7 mouse cellular contexts compared by ENCODE assay signal in the genomic region with DNA sequence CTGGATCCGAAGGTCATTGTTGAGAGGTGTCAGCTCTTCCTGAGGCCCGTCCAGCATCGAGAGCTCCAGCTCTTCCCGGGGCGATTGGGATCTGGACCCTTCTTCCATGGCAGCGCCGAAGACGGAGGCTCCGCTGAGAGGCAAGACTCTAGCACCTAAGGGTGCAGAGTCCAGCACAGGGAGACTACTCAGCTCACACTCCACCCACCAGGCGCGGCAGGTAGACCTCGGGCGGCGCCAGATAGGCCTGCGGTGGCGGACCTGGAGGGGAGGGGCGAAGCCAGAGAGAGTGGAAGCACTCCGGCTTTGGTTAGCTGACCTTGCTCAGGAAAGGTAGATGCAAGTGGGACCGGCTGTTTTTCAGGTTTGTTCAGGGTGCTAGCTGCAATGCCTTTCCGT. TPM values are rescaled to one million over a fixed set of nuclear protein-coding genes. Genes with fewer than 3 reads are reported as not detected.
DNase-seq lines count a peak whose midpoint lies in the region; ATAC-seq and TF ChIP-seq lines count a peak whose summit lies in the region.

A gene (minus strand): TSS at position 135 of the 399 bp plus-strand sequence.

- peak; percentile 16 for DNase-seq in CD4-positive helper T cell, adult 2 months (ENCODE audit: low read depth, low spot score)
- peak; percentile 64 to 75 for DNase-seq in kidney, postnatal 36 days
- peak; percentile 25 for DNase-seq in thymus, postnatal 14 days
- no peak for DNase-seq in Muller cell, postnatal 12 days (ENCODE audit: inconsistent ontology term)

- no peaks in the 10 kb centered on the region for H3K36me3 ChIP-seq in ES-Bruce4 (ENCODE audit: control insufficient read depth, insufficient read depth, low read length, poor library complexity, severe bottlenecking)
- no peaks in the 10 kb centered on the region for H3K36me3 ChIP-seq in forebrain, embryonic 15.5 days
- peaks cover 74% of the 10 kb centered on the region for H3K36me3 ChIP-seq in megakaryocyte, embryonic 14.5 days (replicated peaks; ENCODE audit: low read length)

- no peak for ATAC-seq in forebrain, embryonic 15.5 days (replicated peaks)

- no peaks in the 10 kb centered on the region for H3K9me3 ChIP-seq in ES-Bruce4 (replicated peaks; ENCODE audit: control insufficient read depth, insufficient read depth, low read length, poor library complexity, severe bottlenecking)
- H3K9me3 ChIP-seq in forebrain, embryonic 15.5 days, result no peaks in the 10 kb centered on the region
- H3K9me3 ChIP-seq in megakaryocyte, embryonic 14.5 days, result no peaks in the 10 kb centered on the region

- no peaks in the 10 kb centered on the region for H3K4me1 ChIP-seq in ES-Bruce4 (ENCODE audit: control insufficient read depth, insufficient read depth, low read length)
- H3K4me1 ChIP-seq in forebrain, embryonic 15.5 days, result peaks cover 6% of the 10 kb centered on the region; the same call in 1 of the 2 replicates
- peaks cover 85% of the 10 kb centered on the region for H3K4me1 ChIP-seq in megakaryocyte, embryonic 14.5 days

- WGBS in forebrain, embryonic 15.5 days, result 5% methylated on average over 20 of the region's 20 CpGs

- no peaks in the 10 kb centered on the region; the same call in 1 of the 2 replicates for H3K27me3 ChIP-seq in ES-Bruce4 (ENCODE audit: control insufficient read depth, insufficient read depth, low read length, poor library complexity, severe bottlenecking)
- H3K27me3 ChIP-seq in forebrain, embryonic 15.5 days, result peaks cover 2% of the 10 kb centered on the region; the same call in 1 of the 2 replicates
- no peaks in the 10 kb centered on the region for H3K27me3 ChIP-seq in megakaryocyte, embryonic 14.5 days (replicated peaks)

- no peak within 1 kb of the TSS for H3K27ac ChIP-seq in ES-Bruce4 (ENCODE audit: insufficient read depth, low read length)
- no peak within 1 kb of the TSS for H3K27ac ChIP-seq in forebrain, embryonic 15.5 days (replicated peaks)

- TF ChIP-seq POLR2A in ES-Bruce4 (IDR thresholded peaks at IDR 0.05; ENCODE audit: insufficient read depth, low read length), result no peak

- H3K4me3 ChIP-seq in ES-Bruce4 (ENCODE audit: low read depth, low read length), result peak within 1 kb of the TSS; percentile 29
- H3K4me3 ChIP-seq in forebrain, embryonic 15.5 days, result peak within 1 kb of the TSS; percentile 27
- peak within 1 kb of the TSS; percentile 89 for H3K4me3 ChIP-seq in megakaryocyte, embryonic 14.5 days (replicated peaks)

- TF ChIP-seq EP300 in ES-Bruce4 (IDR thresholded peaks at IDR 0.05; ENCODE audit: insufficient read depth, low read depth, low read length), result no peak

- H3K9ac ChIP-seq in ES-Bruce4 (ENCODE audit: low read depth, poor library complexity, severe bottlenecking), result no peak within 1 kb of the TSS
- H3K9ac ChIP-seq in forebrain, embryonic 15.5 days (replicated peaks), result no peak within 1 kb of the TSS

- TF ChIP-seq CTCF in ES-Bruce4 (IDR thresholded peaks at IDR 0.05; ENCODE audit: low read depth, low read length), result no peak

- H3K4me2 ChIP-seq in forebrain, embryonic 15.5 days (replicated peaks), result peak within 1 kb of the TSS; percentile 47

RNA-seq across cellular contexts. Expression of the gene that starts here (rescaled TPM):
- not detected in 2 replicates for polyA plus RNA-seq in ES-Bruce4 (2011; ENCODE audit: insufficient read depth, insufficient read length, low read depth, missing spikeins)
- polyA plus RNA-seq in forebrain, embryonic 15.5 days (2015; fragmentation: Nextera tagmentation; extraction: Ambion mirVana), result 0.08 TPM in 1 of 2 replicates, not detected in the other
- polyA plus RNA-seq in megakaryocyte, embryonic 14.5 days (2012; ENCODE audit: insufficient read depth, low replicate concordance), result 0.83 and 2.1 TPM in 2 replicates

Comparison
In these comparisons a context has a peak if more than half of its experiments do, and no peak if none do; other contexts are left out.
1. H3K4me3 ChIP-seq: peak in every context shown above with its lines; median percentile 89 in megakaryocyte, embryonic 14.5 days; 29 in ES-Bruce4; 27 in forebrain, embryonic 15.5 days.